Mouse (Mus musculus): ENCODE measurements around the gene Ribc2. TPM values are rescaled to one million over a fixed set of nuclear protein-coding genes. Genes with fewer than 3 reads are reported as not detected.

Ribc2 gene
- 0.08 TPM in 1 of 2 replicates, not detected in the other for polyA plus RNA-seq (2012; rRNA removed)

GRCm38 (mm10) chr15:85131275-85132192, at the start of gene Ribc2, which contains the start of gene Smc1b:
Gene Ribc2 (plus strand): TSS chr15:85132078.
Gene Smc1b (minus strand): TSS chr15:85131964.
- Histone ChIP-seq H3K4me3 (ENCODE audit: extremely low read depth, insufficient read depth, insufficient read length) (no peak within 1 kb of the TSS), H3K36me3 (ENCODE audit: control insufficient read depth, insufficient read depth, low read length) (no peaks in the 10 kb centered on the region), H3K27me3 (ENCODE audit: control insufficient read depth, insufficient read depth, low read length) (no peaks in the 10 kb centered on the region; the same call in none of the 2 replicates), H3K27ac (ENCODE audit: insufficient read depth, low read length) (no peak within 1 kb of the TSS), H3K4me1 (ENCODE audit: control insufficient read depth, insufficient read depth, insufficient read length) (no peaks in the 10 kb centered on the region; the same call in 1 of the 2 replicates)
- no peak for TF ChIP-seq POLR2A (IDR thresholded peaks at IDR 0.05; ENCODE audit: low read depth, low read length)
- no peak for TF ChIP-seq CTCF (IDR thresholded peaks at IDR 0.05; ENCODE audit: extremely low read depth, insufficient read depth, insufficient read length, insufficient replicate concordance)
- WGBS = 36% methylated on average over 58 of the region's 58 CpGs
- no peak for DNase-seq (ENCODE audit: low read depth in 1 of 2, low spot score in 2 of 2)

GRCm38 (mm10) chr15:85085641-85086040, 46.2 kb upstream of the Ribc2 start:
- no peaks in the 10 kb centered on the region for H3K36me3 ChIP-seq (ENCODE audit: control insufficient read depth, insufficient read depth, low read length)
- H3K27ac ChIP-seq (ENCODE audit: insufficient read depth, low read length) = no peak overlapping the region
- no peak overlapping the region for H3K4me3 ChIP-seq (ENCODE audit: extremely low read depth, insufficient read depth, insufficient read length)
- WGBS = 74% methylated on average over 1 of the region's 1 CpGs
- H3K4me1 ChIP-seq (ENCODE audit: control insufficient read depth, insufficient read depth, insufficient read length) = no peaks in the 10 kb centered on the region
- no peaks in the 10 kb centered on the region for H3K27me3 ChIP-seq (ENCODE audit: control insufficient read depth, insufficient read depth, low read length)
- DNase-seq (ENCODE audit: low read depth in 1 of 2, low spot score in 2 of 2) = no peak
- TF ChIP-seq POLR2A (IDR thresholded peaks at IDR 0.05; ENCODE audit: low read depth, low read length) (no peak), CTCF (IDR thresholded peaks at IDR 0.05; ENCODE audit: extremely low read depth, insufficient read depth, insufficient read length, insufficient replicate concordance) (no peak)

DNA sequence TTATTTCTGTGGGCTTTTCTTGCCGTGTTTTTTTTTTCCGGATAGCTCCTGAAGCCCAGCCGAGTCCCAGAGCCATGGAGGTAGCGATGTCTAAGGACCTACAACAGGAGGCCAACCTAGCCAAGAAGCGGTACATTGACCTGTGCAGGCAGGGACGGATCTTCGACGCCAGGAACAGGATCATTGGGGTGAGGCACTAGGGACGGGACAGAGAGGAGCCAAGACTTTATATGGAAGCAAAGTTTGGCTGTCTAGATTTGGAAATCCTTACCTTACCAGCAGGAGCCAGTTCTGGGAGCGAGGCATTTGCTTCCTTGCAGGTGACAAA, 279 bp downstream of the Ribc2 start:
- WGBS = 50% methylated on average over 10 of the region's 10 CpGs
- Histone ChIP-seq H3K4me3 (ENCODE audit: extremely low read depth, insufficient read depth, insufficient read length) (no peak overlapping the region), H3K27me3 (ENCODE audit: control insufficient read depth, insufficient read depth, low read length) (no peaks in the 10 kb centered on the region; the same call in none of the 2 replicates), H3K27ac (ENCODE audit: insufficient read depth, low read length) (no peak overlapping the region), H3K36me3 (ENCODE audit: control insufficient read depth, insufficient read depth, low read length) (no peaks in the 10 kb centered on the region), H3K4me1 (ENCODE audit: control insufficient read depth, insufficient read depth, insufficient read length) (no peaks in the 10 kb centered on the region; the same call in 1 of the 2 replicates)
- DNase-seq (ENCODE audit: low read depth in 1 of 2, low spot score in 2 of 2) = no peak
- TF ChIP-seq CTCF (IDR thresholded peaks at IDR 0.05; ENCODE audit: extremely low read depth, insufficient read depth, insufficient read length, insufficient replicate concordance) (no peak), POLR2A (IDR thresholded peaks at IDR 0.05; ENCODE audit: low read depth, low read length) (no peak)

- H3K4me1 ChIP-seq (ENCODE audit: control insufficient read depth, insufficient read depth, insufficient read length) = no peaks in the 10 kb centered on the region; the same call in 1 of the 2 replicates
- no peak for DNase-seq (ENCODE audit: low read depth in 1 of 2, low spot score in 2 of 2)
- H3K4me3 ChIP-seq (ENCODE audit: extremely low read depth, insufficient read depth, insufficient read length) = no peak overlapping the region
- TF ChIP-seq CTCF (IDR thresholded peaks at IDR 0.05; ENCODE audit: extremely low read depth, insufficient read depth, insufficient read length, insufficient replicate concordance) (no peak), POLR2A (IDR thresholded peaks at IDR 0.05; ENCODE audit: low read depth, low read length) (no peak)
- 20% methylated on average over 9 of the region's 9 CpGs for WGBS
- H3K36me3 ChIP-seq (ENCODE audit: control insufficient read depth, insufficient read depth, low read length) = no peaks in the 10 kb centered on the region
- H3K27ac ChIP-seq (ENCODE audit: insufficient read depth, low read length) = no peak overlapping the region
- H3K27me3 ChIP-seq (ENCODE audit: control insufficient read depth, insufficient read depth, low read length) = no peaks in the 10 kb centered on the region; the same call in none of the 2 replicates
Measured at GRCm38 (mm10) chr15:85135143-85135542, 3.3 kb downstream of the Ribc2 start.

DNA sequence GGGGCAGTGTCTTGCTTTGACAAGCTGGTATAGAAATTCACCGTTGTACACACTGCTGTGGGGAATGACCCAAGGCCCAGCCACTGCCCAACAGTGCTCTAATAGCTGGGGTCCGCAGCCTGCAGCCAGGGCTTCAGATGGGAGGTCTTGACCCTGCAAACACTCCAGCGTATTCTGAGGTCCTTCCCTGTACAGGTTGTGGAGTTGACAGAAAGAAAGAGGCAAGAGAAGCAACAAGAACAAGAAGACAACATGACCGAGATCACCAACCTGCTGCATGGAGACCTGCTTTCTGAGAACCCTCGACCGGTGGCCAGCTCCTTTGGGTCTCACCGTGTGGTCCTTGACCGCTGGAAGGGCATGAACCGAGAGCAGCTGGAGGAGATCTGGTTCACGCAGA, 9.4 kb downstream of the Ribc2 start:
- DNase-seq (ENCODE audit: low read depth in 1 of 2, low spot score in 2 of 2) = no peak
- Histone ChIP-seq H3K4me3 (ENCODE audit: extremely low read depth, insufficient read depth, insufficient read length) (no peak overlapping the region), H3K4me1 (ENCODE audit: control insufficient read depth, insufficient read depth, insufficient read length) (no peaks in the 10 kb centered on the region), H3K36me3 (ENCODE audit: control insufficient read depth, insufficient read depth, low read length) (no peaks in the 10 kb centered on the region), H3K27me3 (ENCODE audit: control insufficient read depth, insufficient read depth, low read length) (no peaks in the 10 kb centered on the region), H3K27ac (ENCODE audit: insufficient read depth, low read length) (no peak overlapping the region)
- no peak for TF ChIP-seq CTCF (IDR thresholded peaks at IDR 0.05; ENCODE audit: extremely low read depth, insufficient read depth, insufficient read length, insufficient replicate concordance)
- TF ChIP-seq POLR2A (IDR thresholded peaks at IDR 0.05; ENCODE audit: low read depth, low read length) = no peak
- 93% methylated on average over 10 of the region's 10 CpGs for WGBS

- Histone ChIP-seq H3K36me3 (ENCODE audit: control insufficient read depth, insufficient read depth, low read length) (no peaks in the 10 kb centered on the region), H3K27me3 (ENCODE audit: control insufficient read depth, insufficient read depth, low read length) (no peaks in the 10 kb centered on the region), H3K27ac (ENCODE audit: insufficient read depth, low read length) (no peak overlapping the region), H3K4me3 (ENCODE audit: extremely low read depth, insufficient read depth, insufficient read length) (no peak overlapping the region), H3K4me1 (ENCODE audit: control insufficient read depth, insufficient read depth, insufficient read length) (no peaks in the 10 kb centered on the region)
- no peak for DNase-seq (ENCODE audit: low read depth in 1 of 2, low spot score in 2 of 2)
- TF ChIP-seq POLR2A (IDR thresholded peaks at IDR 0.05; ENCODE audit: low read depth, low read length) = no peak
- no peak for TF ChIP-seq CTCF (IDR thresholded peaks at IDR 0.05; ENCODE audit: extremely low read depth, insufficient read depth, insufficient read length, insufficient replicate concordance)
- WGBS = 76% methylated on average over 2 of the region's 2 CpGs
Measured at GRCm38 (mm10) chr15:85142441-85142840, 10.6 kb downstream of the Ribc2 start.

- Histone ChIP-seq H3K36me3 (ENCODE audit: control insufficient read depth, insufficient read depth, low read length) (no peaks in the 10 kb centered on the region), H3K27me3 (ENCODE audit: control insufficient read depth, insufficient read depth, low read length) (no peaks in the 10 kb centered on the region), H3K27ac (ENCODE audit: insufficient read depth, low read length) (no peak overlapping the region), H3K4me1 (ENCODE audit: control insufficient read depth, insufficient read depth, insufficient read length) (no peaks in the 10 kb centered on the region), H3K4me3 (ENCODE audit: extremely low read depth, insufficient read depth, insufficient read length) (no peak overlapping the region)
- TF ChIP-seq POLR2A (IDR thresholded peaks at IDR 0.05; ENCODE audit: low read depth, low read length) (no peak), CTCF (IDR thresholded peaks at IDR 0.05; ENCODE audit: extremely low read depth, insufficient read depth, insufficient read length, insufficient replicate concordance) (no peak)
- DNase-seq (ENCODE audit: low read depth in 1 of 2, low spot score in 2 of 2) = no peak
- 92% methylated on average over 11 of the region's 11 CpGs for WGBS
Measured at GRCm38 (mm10) chr15:85143161-85143560, 11.3 kb downstream of the Ribc2 start.

All from spleen, adult 2 months (tissue).